Mouse (Mus musculus) ES-Bruce4 (cell line): Measurements from ENCODE around the gene Eif4e1b. TPM values are rescaled to one million over a fixed set of nuclear protein-coding genes. Genes with fewer than 3 reads are reported as not detected.

ENCODE experiments used
- H3K27ac ChIP-seq: 2 replicates; pipeline ENCODE4 v1.5.1; 2012; ENCODE audit warnings: low read length, inconsistent platforms; ENCODE audit not compliant: insufficient read depth
- H3K27me3 ChIP-seq: 2 replicates; pipeline ENCODE4 v1.6.1; 2012; ENCODE audit warnings: mild to moderate bottlenecking, low read length, inconsistent platforms; ENCODE audit not compliant: control insufficient read depth, poor library complexity, insufficient read depth, severe bottlenecking
- H3K36me3 ChIP-seq: 2 replicates; pipeline ENCODE4 v1.6.1; 2012; ENCODE audit warnings: inconsistent platforms, mild to moderate bottlenecking, low read length, moderate library complexity; ENCODE audit not compliant: control insufficient read depth, poor library complexity, insufficient read depth, severe bottlenecking
- H3K4me1 ChIP-seq: one replicate; pipeline ENCODE4 v1.8.1; 2011; ENCODE audit warnings: low read length; ENCODE audit not compliant: control insufficient read depth, insufficient read depth
- H3K4me3 ChIP-seq: 2 replicates; pipeline ENCODE4 v1.5.1; 2011; ENCODE audit warnings: low read depth, mild to moderate bottlenecking, low read length
- H3K9ac ChIP-seq: 2 replicates; pipeline ENCODE4 v1.6.1; 2012; ENCODE audit warnings: low read depth, mild to moderate bottlenecking, inconsistent platforms; ENCODE audit not compliant: poor library complexity, severe bottlenecking
- H3K9me3 ChIP-seq: replicated peaks from 2 replicates; pipeline ENCODE4 v1.6.1; 2012; ENCODE audit warnings: mild to moderate bottlenecking, low read length, inconsistent platforms; ENCODE audit not compliant: control insufficient read depth, poor library complexity, insufficient read depth, severe bottlenecking
- CTCF ChIP-seq: IDR thresholded peaks from one replicate; pipeline ENCODE4 v1.8.1; 2011; ENCODE audit warnings: low read depth, low read length
- EP300 ChIP-seq: IDR thresholded peaks from 2 replicates; pipeline ENCODE4 v1.6.1; 2011; ENCODE audit warnings: low read depth, low read length; ENCODE audit not compliant: insufficient read depth
- POLR2A ChIP-seq: IDR thresholded peaks from one replicate; pipeline ENCODE4 v1.8.1; 2011; ENCODE audit warnings: low read length; ENCODE audit not compliant: insufficient read depth
- polyA plus RNA-seq: library from polyadenylated mRNA; stranded (reverse); fragments of >200 nt; gene quantifications from 2 replicates; pipeline ENCODE4 v1.2.4, GENCODE M21; 2011; ENCODE audit warnings: low read depth; ENCODE audit not compliant: missing spikeins, insufficient read depth, insufficient read length

The Eif4e1b gene
- polyA plus RNA-seq, 1 experiment = not detected

GRCm38 (mm10) chr13:54797356-54797755 lies 13.6 kb downstream of the Eif4e1b start:
- Histone ChIP-seq H3K4me3 (no peak overlapping the region), H3K9ac (no peak overlapping the region), H3K27ac (no peak overlapping the region), H3K4me1 (peaks cover 1% of the 10 kb centered on the region), H3K36me3 (no peaks in the 10 kb centered on the region), H3K9me3 (no peaks in the 10 kb centered on the region), H3K27me3 (no peaks in the 10 kb centered on the region)
- TF ChIP-seq EP300 (no peak), CTCF (peak; percentile 45), POLR2A (no peak)

GRCm38 (mm10) chr13:54797861-54798643 lies 14.3 kb downstream of the Eif4e1b start:
- no peak for TF ChIP-seq POLR2A
- TF ChIP-seq EP300 = no peak
- no peak for TF ChIP-seq CTCF
- Histone ChIP-seq H3K27ac (no peak overlapping the region), H3K9ac (no peak overlapping the region), H3K9me3 (no peaks in the 10 kb centered on the region), H3K27me3 (no peaks in the 10 kb centered on the region), H3K36me3 (no peaks in the 10 kb centered on the region), H3K4me1 (peaks cover 1% of the 10 kb centered on the region), H3K4me3 (no peak overlapping the region)

GRCm38 (mm10) chr13:54798740-54799139 lies 14.9 kb downstream of the Eif4e1b start:
- Histone ChIP-seq H3K27ac (no peak overlapping the region), H3K4me1 (no peaks in the 10 kb centered on the region), H3K9me3 (no peaks in the 10 kb centered on the region), H3K36me3 (no peaks in the 10 kb centered on the region), H3K27me3 (no peaks in the 10 kb centered on the region), H3K9ac (no peak overlapping the region), H3K4me3 (no peak overlapping the region)
- TF ChIP-seq CTCF = no peak

GRCm38 (mm10) chr13:54799701-54800100 lies 15.9 kb downstream of the Eif4e1b start:
- no peak overlapping the region for H3K4me3 ChIP-seq
- no peaks in the 10 kb centered on the region for H3K36me3 ChIP-seq
- TF ChIP-seq POLR2A (no peak), EP300 (no peak), CTCF (peak; percentile 95)
- H3K9me3 ChIP-seq = no peaks in the 10 kb centered on the region
- H3K4me1 ChIP-seq = no peaks in the 10 kb centered on the region
- no peaks in the 10 kb centered on the region for H3K27me3 ChIP-seq
- no peak overlapping the region for H3K9ac ChIP-seq
- no peak overlapping the region for H3K27ac ChIP-seq

- Histone ChIP-seq H3K27me3 (no peaks in the 10 kb centered on the region), H3K9me3 (no peaks in the 10 kb centered on the region), H3K27ac (no peak overlapping the region), H3K9ac (no peak overlapping the region), H3K36me3 (no peaks in the 10 kb centered on the region), H3K4me3 (no peak overlapping the region), H3K4me1 (peaks cover 2% of the 10 kb centered on the region)
- TF ChIP-seq EP300 (no peak), POLR2A (no peak), CTCF (no peak)
Measured at GRCm38 (mm10) chr13:54800206-54800605, 16.4 kb downstream of the Eif4e1b start.

- Histone ChIP-seq H3K4me1 (peaks cover 2% of the 10 kb centered on the region), H3K36me3 (no peaks in the 10 kb centered on the region), H3K27me3 (no peaks in the 10 kb centered on the region), H3K9ac (no peak overlapping the region), H3K27ac (no peak overlapping the region), H3K9me3 (no peaks in the 10 kb centered on the region), H3K4me3 (no peak overlapping the region)
- TF ChIP-seq CTCF = peak; percentile 58
- no peak for TF ChIP-seq POLR2A
Measured at GRCm38 (mm10) chr13:54803010-54803409, 19.2 kb downstream of the Eif4e1b start.
